Mouse (Mus musculus): ENCODE results near the gene Mup7. TPM values are rescaled to one million over a fixed set of nuclear protein-coding genes. Genes with fewer than 3 reads are reported as not detected.
"Not testable (repeated sequence)": the region's sequence is repeated elsewhere in the genome, so short reads cannot be mapped to it uniquely, and the experiment has no call there.

Mup7 gene
- total RNA-seq (2021): not detected
- long read RNA-seq, experiment 1: 0 reads
- long read RNA-seq, experiment 2: 0 reads

DNA sequence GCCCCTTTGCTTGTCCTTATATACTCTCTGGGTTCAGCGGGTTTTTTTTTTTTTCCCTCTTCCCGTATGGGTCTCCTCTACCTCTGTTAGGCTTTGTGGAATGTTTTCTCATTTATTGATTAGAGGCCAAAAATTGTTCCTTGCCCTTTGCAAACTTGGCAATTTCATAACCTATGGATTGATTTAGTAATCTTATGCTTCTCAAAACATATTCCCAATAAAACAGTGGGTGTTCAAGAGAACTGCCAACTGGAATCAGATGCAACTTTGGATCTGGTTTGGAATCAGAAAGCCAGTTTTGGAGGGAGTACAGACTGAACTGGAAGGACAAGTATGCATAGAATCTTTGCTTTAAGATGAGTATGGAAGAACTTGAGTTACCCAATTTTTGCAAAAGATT is at the start of gene Mup7:
Gene Mup7 (minus strand): TSS at position 101 of the 400 bp plus-strand sequence.
- DNase-seq: not testable (repeated sequence)

DNA sequence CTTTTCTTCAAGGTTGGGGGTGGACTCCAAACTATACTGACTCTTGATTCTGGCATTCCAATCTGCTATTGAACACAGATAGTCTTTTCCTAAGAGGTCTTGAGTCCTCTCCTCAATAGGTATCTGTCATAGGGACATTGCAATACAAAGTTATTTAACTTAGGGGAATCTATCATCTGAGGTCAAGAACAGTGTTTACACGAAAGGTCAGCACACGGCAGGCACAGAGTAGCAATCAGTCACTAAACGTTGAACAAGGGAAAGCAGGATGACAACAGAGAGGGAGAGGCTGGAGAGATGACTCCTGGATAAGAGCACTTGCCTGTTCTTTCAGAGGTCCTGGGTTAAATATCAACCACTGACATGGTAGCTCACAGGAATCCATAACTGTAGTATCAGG is 9.6 kb upstream of the Mup7 start:
- not testable (repeated sequence) for DNase-seq

DNA sequence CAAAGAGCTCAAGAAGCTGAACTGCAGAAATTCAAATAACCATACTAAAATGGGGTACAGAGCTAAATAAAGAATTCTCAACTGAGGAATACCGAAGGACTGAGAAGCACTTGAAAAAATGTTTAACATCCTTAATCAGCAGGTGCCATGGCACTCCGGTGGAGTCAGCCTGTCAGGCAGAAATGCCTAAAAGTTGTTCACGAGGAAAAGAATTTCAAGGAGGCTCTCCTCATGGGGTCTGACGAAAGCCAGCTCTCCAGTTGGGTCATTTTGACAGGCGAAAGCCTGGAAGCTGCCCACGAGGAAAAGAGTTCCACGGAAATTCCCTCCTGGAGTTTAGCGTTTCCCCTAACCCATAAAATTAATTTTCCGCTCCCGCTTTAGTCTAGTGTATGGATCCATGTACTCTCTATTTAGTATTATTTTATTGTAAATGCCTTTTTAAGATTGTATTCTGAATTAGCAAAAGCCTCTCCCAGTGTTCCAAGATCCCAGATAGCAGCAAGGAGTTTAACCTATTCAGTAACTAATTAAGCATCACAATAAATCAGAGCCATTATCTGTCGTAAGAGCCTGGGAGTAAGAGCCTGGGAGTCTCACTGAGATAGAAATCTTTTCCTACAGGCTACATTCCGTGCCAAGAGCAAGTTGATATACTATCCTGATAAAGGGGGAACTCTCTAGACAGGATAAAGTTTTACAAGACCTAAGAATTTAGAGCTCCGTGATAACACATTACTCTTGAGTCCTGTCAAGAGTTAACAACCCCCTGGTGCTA is 40.8 kb downstream of the Mup7 start:
- not testable (repeated sequence) for DNase-seq

DNA sequence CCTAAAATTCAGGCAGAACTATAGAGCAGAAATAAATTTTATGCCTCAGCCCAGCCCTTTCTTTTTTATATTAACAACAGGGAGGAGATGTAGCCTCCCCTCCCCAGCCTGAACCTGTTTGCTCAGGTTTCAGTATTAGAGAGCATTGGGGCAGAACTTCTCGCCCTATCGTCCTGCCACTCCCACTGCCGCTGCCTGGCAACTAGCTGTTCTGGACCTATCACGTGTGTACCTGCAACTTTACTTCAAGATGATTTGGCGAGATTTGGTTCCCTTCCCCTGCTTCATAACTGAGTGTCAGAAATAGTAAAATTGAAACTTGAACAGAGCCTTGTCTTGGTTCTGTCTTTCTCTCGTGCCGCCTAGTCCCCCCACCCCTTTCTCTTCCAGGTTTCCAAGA is 50.1 kb downstream of the Mup7 start:
- DNase-seq: not testable (repeated sequence)

Other genes with a start within 250 kb of the Mup7 start
- not detected for gene Slc46a2, start 155.4 kb downstream of the Mup7 start, total RNA-seq (2021)
- gene Mup4, start 109.8 kb downstream of the Mup7 start, total RNA-seq (2021): not detected
- gene Mup6, start 106.2 kb downstream of the Mup7 start, total RNA-seq (2021): not detected
- not detected for gene Mup2, start 83.8 kb upstream of the Mup7 start, total RNA-seq (2021)
- not detected for gene Mup8, start 152.1 kb upstream of the Mup7 start, total RNA-seq (2021)

Data from adrenal gland, postnatal 10 days (tissue).